Mouse (Mus musculus): Measurements from ENCODE around the gene Mucl3. TPM values are rescaled to one million over a fixed set of nuclear protein-coding genes. Genes with fewer than 3 reads are reported as not detected.

Mucl3 gene
- polyA plus RNA-seq, 1 experiment from 2014 or later, result not detected

DNA sequence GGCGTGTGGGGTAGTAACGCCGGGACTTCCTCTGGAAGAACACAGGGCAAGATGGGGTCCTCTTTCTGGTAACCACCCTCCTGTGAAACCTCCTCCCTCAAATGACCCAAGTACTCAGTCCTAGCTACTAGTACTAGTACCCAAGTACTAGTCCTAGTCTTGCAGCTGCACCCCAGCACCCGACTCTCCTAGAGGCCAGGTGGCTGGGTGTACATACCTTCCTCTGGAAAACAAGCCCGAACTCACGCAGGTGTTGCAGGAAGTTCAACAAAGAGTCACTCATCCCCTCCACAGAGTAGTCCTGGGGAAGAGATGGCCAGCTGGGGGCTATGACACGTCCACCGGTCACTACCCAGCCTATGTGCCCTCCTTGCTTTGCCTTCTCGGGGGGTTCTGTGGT is 26.2 kb upstream of the Mucl3 start:
- no peaks in the 10 kb centered on the region for H3K9me3 ChIP-seq
- no peak overlapping the region for H3K27ac ChIP-seq (replicated peaks)
- no peaks in the 10 kb centered on the region for H3K27me3 ChIP-seq
- peaks cover 30% of the 10 kb centered on the region for H3K4me1 ChIP-seq
- ATAC-seq (ENCODE audit: low FRiP score, low read depth), result no peak
- peaks cover 4% of the 10 kb centered on the region; the same call in 1 of the 2 replicates for H3K36me3 ChIP-seq
- no peak overlapping the region for H3K4me2 ChIP-seq (replicated peaks)
- H3K4me3 ChIP-seq, result no peak overlapping the region
- 96% methylated on average over 9 of the region's 9 CpGs for WGBS
- no peak overlapping the region for H3K9ac ChIP-seq (replicated peaks)

DNA sequence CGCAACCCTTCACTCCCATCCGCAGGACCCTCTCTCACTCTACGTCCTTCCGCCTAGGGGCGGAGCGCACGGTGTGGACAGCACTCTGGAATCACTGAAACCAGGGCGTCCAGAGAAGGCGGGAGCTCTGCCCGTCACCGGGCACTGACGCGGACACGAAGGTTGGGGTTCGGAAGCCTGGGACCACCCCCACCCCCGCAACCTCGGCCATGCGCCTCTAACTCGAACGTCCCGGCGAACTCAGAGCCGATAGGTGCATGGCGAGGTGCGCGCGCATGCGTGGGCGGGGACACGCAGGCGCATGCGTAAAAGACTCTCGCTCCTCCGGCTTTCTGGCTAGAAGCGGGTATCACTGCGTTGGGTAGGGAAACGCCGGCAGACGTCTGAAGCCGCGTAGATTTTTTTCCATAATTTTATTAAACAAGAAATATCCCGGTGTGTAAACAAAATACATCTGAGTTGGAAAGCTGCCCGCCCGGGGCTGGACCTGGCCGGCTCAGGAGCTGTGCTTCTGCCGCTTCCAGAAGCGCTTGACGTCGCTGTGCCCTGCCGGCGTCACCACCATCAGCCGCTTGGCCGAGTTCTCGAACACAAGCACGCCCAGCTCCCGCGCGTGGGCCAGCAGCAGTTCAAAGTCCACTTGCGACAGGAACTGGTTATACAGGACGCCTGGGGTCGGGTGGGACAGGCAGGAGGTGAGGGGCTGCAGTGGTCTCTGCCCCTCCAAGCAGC is 24.0 kb upstream of the Mucl3 start, which contains the start of gene Vars2:
TSS of gene Vars2 (minus strand) at position 259 of the 732 bp plus-strand sequence.
- peak within 1 kb of the TSS; percentile 63 for H3K4me3 ChIP-seq
- H3K9me3 ChIP-seq, result no peaks in the 10 kb centered on the region
- H3K4me1 ChIP-seq, result peaks cover 23% of the 10 kb centered on the region
- H3K27me3 ChIP-seq, result no peaks in the 10 kb centered on the region
- peak within 1 kb of the TSS; percentile 88 for H3K4me2 ChIP-seq (replicated peaks)
- peak within 1 kb of the TSS; percentile 82 for H3K9ac ChIP-seq (replicated peaks)
- peaks cover 20% of the 10 kb centered on the region for H3K36me3 ChIP-seq
- H3K27ac ChIP-seq (replicated peaks), result peak within 1 kb of the TSS; percentile 77
- WGBS, result under 1% methylated on average over 61 of the region's 61 CpGs
- ATAC-seq (ENCODE audit: low FRiP score, low read depth), result peak; percentile 86

DNA sequence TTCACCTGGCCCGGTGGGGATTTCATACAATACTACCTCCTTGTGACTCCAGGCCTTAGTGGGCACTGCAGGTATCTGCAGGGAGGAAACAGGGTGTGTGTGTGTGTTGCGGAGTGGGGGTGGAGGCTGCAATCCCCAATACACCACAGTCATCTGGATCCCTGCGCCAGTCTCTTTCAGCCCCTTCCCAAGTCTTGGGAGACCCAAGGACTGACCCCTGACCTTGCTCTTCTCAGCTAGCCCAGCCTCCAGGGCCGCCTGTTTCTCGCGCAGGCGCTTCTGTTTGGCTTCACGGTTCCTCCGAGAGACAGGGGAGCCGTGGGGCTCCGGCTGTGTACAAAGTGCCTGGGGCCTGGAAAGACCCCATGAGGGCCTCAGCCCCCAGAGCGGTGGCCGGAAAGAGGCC is 23.4 kb upstream of the Mucl3 start:
- peaks cover 21% of the 10 kb centered on the region for H3K4me1 ChIP-seq
- peaks cover 23% of the 10 kb centered on the region for H3K36me3 ChIP-seq
- peak overlapping the region; percentile 77 for H3K27ac ChIP-seq (replicated peaks)
- peak overlapping the region; percentile 82 for H3K9ac ChIP-seq (replicated peaks)
- peak overlapping the region; percentile 88 for H3K4me2 ChIP-seq (replicated peaks)
- 5% methylated on average over 13 of the region's 13 CpGs for WGBS
- peak overlapping the region; percentile 63 for H3K4me3 ChIP-seq
- no peaks in the 10 kb centered on the region for H3K27me3 ChIP-seq
- peak; percentile 65; the same call in 1 of the 2 replicates for ATAC-seq (ENCODE audit: low FRiP score, low read depth)
- H3K9me3 ChIP-seq, result no peaks in the 10 kb centered on the region

DNA sequence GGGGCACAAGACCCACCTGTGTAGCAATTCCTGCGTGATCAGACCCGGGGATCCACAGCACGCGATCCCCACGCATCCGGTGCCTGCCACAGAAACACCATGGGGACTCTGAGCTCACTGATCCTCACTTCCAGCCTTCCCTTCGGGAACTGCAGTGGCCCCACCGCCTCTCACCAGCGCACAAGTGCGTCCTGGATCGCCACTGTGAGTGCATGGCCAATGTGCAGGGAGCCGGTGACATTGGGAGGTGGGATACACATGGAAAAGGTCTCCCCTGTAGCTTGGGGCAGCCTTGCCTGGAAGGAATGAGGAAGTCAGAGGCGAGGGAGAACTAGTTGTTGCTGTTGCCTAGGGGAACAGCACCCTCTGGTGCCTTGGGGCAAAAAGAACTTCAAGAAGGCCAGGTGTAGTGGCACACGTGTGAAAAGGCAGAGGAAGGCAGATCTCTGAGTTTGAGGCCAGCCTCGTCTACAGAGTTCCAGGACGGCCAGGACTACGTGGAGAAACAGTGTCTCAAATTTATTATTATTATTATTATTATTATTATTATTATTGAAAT is 22.5 kb upstream of the Mucl3 start:
- peaks cover 30% of the 10 kb centered on the region for H3K36me3 ChIP-seq
- no peak overlapping the region for H3K4me2 ChIP-seq (replicated peaks)
- H3K27ac ChIP-seq (replicated peaks), result no peak overlapping the region
- no peak overlapping the region for H3K4me3 ChIP-seq
- H3K4me1 ChIP-seq, result peaks cover 21% of the 10 kb centered on the region
- no peaks in the 10 kb centered on the region for H3K27me3 ChIP-seq
- 83% methylated on average over 17 of the region's 17 CpGs for WGBS
- no peaks in the 10 kb centered on the region for H3K9me3 ChIP-seq
- no peak for ATAC-seq (ENCODE audit: low FRiP score, low read depth)
- H3K9ac ChIP-seq (replicated peaks), result no peak overlapping the region

DNA sequence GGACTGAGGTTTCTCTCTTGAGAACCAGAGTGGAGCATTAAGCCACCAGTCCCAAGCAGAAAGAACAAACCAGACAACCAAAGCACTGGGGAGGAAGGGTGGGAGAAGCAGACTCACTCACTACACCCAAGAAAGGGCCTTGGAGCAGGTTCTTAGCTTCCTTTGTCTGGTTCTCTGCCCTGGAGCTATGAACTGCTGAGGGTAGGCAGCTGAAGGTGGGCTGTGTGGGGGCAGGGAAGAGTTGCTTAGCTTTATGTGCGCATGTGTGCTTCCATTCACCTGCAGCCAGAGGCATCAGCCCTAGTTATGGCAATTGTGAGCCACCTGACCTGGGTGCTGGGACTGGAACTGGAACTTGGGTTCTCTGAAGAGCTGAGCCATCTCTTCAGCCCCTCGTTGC is 9.6 kb upstream of the Mucl3 start:
- no peaks in the 10 kb centered on the region for H3K27me3 ChIP-seq
- H3K4me3 ChIP-seq, result no peak overlapping the region
- H3K36me3 ChIP-seq, result peaks cover 34% of the 10 kb centered on the region
- no peak overlapping the region for H3K4me2 ChIP-seq (replicated peaks)
- H3K9me3 ChIP-seq, result no peaks in the 10 kb centered on the region
- 87% methylated on average over 2 of the region's 2 CpGs for WGBS
- no peaks in the 10 kb centered on the region for H3K4me1 ChIP-seq
- ATAC-seq (ENCODE audit: low FRiP score, low read depth), result no peak
- no peak overlapping the region for H3K9ac ChIP-seq (replicated peaks)
- H3K27ac ChIP-seq (replicated peaks), result no peak overlapping the region

DNA sequence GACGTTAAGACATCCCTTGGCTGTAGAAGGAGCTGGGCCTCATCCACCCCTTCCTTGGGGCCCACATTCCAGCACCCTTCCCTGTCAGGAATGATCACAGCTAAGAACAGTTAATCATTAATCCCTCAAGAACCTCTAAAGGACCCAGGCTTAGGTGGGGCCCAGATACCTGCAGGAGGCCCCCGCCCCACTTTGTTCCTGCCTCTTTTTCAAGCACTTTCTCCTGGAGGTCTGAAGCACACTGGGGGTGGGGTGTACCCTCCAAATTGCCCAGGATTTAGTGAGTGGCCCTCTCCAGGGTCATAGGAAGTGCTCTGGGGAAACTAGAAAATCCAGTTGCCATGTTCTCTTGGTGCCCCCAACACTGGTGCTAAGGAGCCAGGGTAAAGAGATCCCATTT is 5.9 kb upstream of the Mucl3 start:
- Histone ChIP-seq H3K9ac (replicated peaks) (no peak overlapping the region), H3K36me3 (no peaks in the 10 kb centered on the region), H3K27ac (replicated peaks) (no peak overlapping the region), H3K4me2 (replicated peaks) (no peak overlapping the region), H3K9me3 (no peaks in the 10 kb centered on the region), H3K4me1 (no peaks in the 10 kb centered on the region), H3K27me3 (0 out of 2 replicates have a peak, but pooled peaks cover 7% of the 10 kb centered on the region), H3K4me3 (no peak overlapping the region)
- no peak for ATAC-seq (ENCODE audit: low FRiP score, low read depth)
- WGBS, result 69% methylated on average over 2 of the region's 2 CpGs

DNA sequence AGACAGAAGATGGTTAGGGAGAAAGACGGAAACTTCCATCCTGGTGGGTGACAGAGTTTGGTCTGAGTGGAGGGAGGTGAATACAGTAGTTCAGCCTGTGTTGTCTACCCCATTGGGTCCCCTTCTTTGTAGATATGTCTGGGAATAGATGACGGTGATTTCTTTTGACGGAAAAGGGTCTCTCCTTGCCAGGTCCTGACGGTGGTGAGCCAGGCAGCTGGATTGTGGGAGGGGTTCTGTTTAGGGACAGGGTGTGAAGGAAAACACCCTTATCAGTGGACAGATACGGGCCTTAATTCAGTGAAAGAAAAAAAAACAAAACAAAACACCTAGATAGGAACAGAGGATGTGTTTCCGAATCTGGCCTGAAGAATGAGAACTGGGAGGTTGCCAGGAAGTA is 4.1 kb downstream of the Mucl3 start:
- no peak overlapping the region for H3K27ac ChIP-seq (replicated peaks)
- H3K36me3 ChIP-seq, result no peaks in the 10 kb centered on the region
- H3K4me3 ChIP-seq, result no peak overlapping the region
- H3K4me1 ChIP-seq, result peaks cover 7% of the 10 kb centered on the region; the same call in 1 of the 2 replicates
- H3K27me3 ChIP-seq, result peaks cover 14% of the 10 kb centered on the region
- no peaks in the 10 kb centered on the region for H3K9me3 ChIP-seq
- no peak for ATAC-seq (ENCODE audit: low FRiP score, low read depth)
- WGBS, result 87% methylated on average over 6 of the region's 6 CpGs
- no peak overlapping the region for H3K9ac ChIP-seq (replicated peaks)
- H3K4me2 ChIP-seq (replicated peaks), result peak overlapping the region; percentile 40

DNA sequence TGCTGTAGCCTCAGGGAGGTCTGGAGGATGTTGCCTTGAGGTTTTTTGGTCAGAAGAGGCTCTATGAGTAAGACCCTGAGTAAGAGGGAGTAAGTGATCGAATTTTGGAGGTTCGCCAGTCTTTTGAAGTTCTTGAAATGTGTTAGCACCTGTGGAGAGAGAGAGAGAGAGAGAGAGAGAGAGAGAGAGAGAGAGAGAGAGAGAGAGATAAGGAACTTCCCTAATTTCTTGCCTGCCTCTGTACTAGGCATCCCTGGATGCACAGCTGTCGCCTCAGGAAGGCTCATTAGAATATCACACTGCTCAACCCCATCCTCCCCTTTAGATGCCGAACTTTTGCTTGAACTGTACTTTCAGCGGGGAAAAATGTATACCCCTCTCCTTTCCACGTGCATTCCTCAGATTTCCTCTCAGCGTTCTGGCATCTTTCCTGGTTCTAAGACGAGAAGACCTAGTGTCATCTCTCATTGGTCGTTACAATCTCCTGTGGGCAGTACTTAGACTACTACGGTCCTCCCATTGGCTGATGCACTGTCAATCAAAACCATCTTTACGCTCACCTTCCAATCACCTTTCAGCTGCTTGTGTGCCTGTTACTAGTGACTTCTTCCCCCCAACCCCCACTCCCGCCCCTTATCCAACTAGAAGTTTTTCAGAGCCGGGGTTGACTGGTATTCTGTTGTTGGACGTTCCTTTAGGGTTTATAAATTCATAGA is 4.9 kb downstream of the Mucl3 start:
- 27% methylated on average over 14 of the region's 14 CpGs for WGBS
- no peak overlapping the region for H3K4me3 ChIP-seq
- peak overlapping the region; percentile 40 for H3K4me2 ChIP-seq (replicated peaks)
- H3K27me3 ChIP-seq, result peaks cover 15% of the 10 kb centered on the region
- H3K9ac ChIP-seq (replicated peaks), result no peak overlapping the region
- H3K36me3 ChIP-seq, result no peaks in the 10 kb centered on the region
- H3K9me3 ChIP-seq, result no peaks in the 10 kb centered on the region
- peak; percentile 83; the same call in 1 of the 2 replicates for ATAC-seq (ENCODE audit: low FRiP score, low read depth)
- H3K4me1 ChIP-seq, result peaks cover 7% of the 10 kb centered on the region; the same call in 1 of the 2 replicates
- no peak overlapping the region for H3K27ac ChIP-seq (replicated peaks)

DNA sequence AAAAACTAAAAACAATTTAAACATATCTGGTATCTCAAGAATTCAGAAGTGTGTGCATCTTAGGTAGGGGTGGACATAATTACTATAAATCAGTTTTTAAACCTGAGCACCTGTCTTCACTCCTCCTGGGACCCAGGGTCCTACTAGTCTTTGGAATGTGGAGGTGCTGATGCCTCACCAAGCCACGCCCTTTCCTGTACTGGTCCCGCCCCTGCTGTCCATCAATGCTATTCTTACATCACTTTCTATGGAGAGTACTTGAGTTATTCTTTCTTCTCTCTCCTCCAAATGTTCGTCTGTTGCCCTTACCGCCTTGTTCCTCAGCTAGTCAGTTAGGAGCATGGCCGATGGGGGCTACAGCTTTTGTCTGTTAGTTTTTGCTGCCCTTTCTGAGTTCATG is 7.1 kb downstream of the Mucl3 start:
- Histone ChIP-seq H3K9ac (replicated peaks) (no peak overlapping the region), H3K36me3 (no peaks in the 10 kb centered on the region), H3K4me1 (peaks cover 7% of the 10 kb centered on the region; the same call in 1 of the 2 replicates), H3K27me3 (peaks cover 15% of the 10 kb centered on the region), H3K4me3 (no peak overlapping the region), H3K4me2 (replicated peaks) (no peak overlapping the region), H3K9me3 (no peaks in the 10 kb centered on the region), H3K27ac (replicated peaks) (no peak overlapping the region)
- ATAC-seq (ENCODE audit: low FRiP score, low read depth), result no peak
- 52% methylated on average over 5 of the region's 5 CpGs for WGBS

DNA sequence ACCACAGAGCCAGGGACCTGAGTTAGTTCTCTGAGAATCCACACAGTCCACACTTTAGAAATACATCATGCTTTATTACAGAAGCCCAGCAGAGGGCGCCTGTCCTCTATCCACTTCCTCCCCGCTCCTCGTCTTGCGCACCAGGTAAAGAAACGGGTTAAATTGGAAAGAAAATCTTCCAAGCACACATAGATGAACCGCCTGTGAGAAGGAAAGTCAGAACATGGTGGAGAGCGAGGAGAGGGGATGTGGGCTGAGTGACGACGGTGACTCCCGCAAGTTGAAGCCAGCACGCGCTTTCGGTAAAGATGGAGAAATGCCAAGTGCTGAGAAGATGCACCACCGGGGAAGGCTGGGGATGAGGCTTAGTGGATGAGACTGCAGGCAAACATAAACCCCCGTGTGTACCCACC is 7.8 kb downstream of the Mucl3 start:
- Histone ChIP-seq H3K4me1 (peaks cover 7% of the 10 kb centered on the region; the same call in 1 of the 2 replicates), H3K36me3 (no peaks in the 10 kb centered on the region), H3K27ac (replicated peaks) (no peak overlapping the region), H3K9ac (replicated peaks) (peak overlapping the region; percentile 44), H3K4me3 (peak overlapping the region; percentile 39), H3K9me3 (no peaks in the 10 kb centered on the region), H3K4me2 (replicated peaks) (peak overlapping the region; percentile 61), H3K27me3 (peaks cover 15% of the 10 kb centered on the region)
- WGBS, result 2% methylated on average over 15 of the region's 15 CpGs
- ATAC-seq (ENCODE audit: low FRiP score, low read depth), result no peak

DNA sequence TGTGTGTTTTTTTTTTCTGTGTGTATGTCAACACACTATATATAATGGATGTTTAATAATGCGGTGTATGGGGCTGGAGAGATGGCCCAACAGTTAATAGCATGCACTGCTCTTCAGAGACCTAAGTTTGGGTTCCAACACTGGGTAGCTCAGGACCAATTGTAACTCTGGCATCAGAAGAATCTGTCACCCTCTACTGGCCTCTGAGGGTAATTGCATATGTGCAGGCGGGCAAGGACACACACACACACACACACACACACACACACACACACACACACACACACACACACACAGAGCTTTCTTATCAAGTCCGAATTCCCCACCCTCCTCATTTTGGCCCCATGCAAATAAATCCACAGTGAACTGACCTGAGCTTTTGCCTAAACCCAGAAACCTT is 8.3 kb downstream of the Mucl3 start:
- Histone ChIP-seq H3K27me3 (peaks cover 15% of the 10 kb centered on the region), H3K4me2 (replicated peaks) (no peak overlapping the region), H3K4me3 (no peak overlapping the region), H3K4me1 (peaks cover 7% of the 10 kb centered on the region; the same call in 1 of the 2 replicates), H3K9me3 (no peaks in the 10 kb centered on the region), H3K9ac (replicated peaks) (no peak overlapping the region), H3K27ac (replicated peaks) (no peak overlapping the region), H3K36me3 (no peaks in the 10 kb centered on the region)
- WGBS, result 86% methylated on average over 2 of the region's 3 CpGs
- no peak for ATAC-seq (ENCODE audit: low FRiP score, low read depth)

DNA sequence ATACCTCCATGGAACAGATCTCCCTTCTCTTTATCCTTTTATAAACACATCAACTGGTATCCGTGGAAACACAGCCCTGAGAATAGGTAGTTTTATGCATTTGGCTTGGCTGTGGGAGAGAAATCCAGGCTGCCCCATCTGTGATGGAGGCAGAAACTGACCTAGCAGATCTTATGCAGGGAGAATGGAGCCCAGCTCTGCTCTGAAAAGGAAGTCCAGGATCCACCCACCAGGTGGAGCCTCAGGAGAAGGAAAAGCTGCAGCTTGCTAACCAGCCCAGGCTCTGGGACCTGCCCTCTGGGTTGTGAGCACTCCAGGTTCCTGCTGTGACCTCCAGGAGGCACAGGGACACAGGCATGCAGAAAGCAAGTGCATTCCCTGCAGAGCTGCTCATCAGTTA is 9.5 kb downstream of the Mucl3 start:
- 15% methylated on average over 1 of the region's 1 CpGs for WGBS
- H3K27ac ChIP-seq (replicated peaks), result no peak overlapping the region
- H3K4me2 ChIP-seq (replicated peaks), result no peak overlapping the region
- no peak overlapping the region for H3K4me3 ChIP-seq
- no peak overlapping the region for H3K9ac ChIP-seq (replicated peaks)
- ATAC-seq (ENCODE audit: low FRiP score, low read depth), result no peak
- H3K36me3 ChIP-seq, result no peaks in the 10 kb centered on the region
- H3K4me1 ChIP-seq, result peaks cover 7% of the 10 kb centered on the region; the same call in 1 of the 2 replicates
- H3K27me3 ChIP-seq, result peaks cover 15% of the 10 kb centered on the region
- H3K9me3 ChIP-seq, result no peaks in the 10 kb centered on the region

All from midbrain, embryonic 12.5 days (tissue).